Mouse (Mus musculus): ENCODE results near the gene Tnfrsf19. TPM values are rescaled to one million over a fixed set of nuclear protein-coding genes. Genes with fewer than 3 reads are reported as not detected.

The Tnfrsf19 gene
- polyA plus RNA-seq (2015; fragmentation: Nextera tagmentation; extraction: Ambion mirVana): 11.6 and 15.5 TPM in 2 replicates

DNA sequence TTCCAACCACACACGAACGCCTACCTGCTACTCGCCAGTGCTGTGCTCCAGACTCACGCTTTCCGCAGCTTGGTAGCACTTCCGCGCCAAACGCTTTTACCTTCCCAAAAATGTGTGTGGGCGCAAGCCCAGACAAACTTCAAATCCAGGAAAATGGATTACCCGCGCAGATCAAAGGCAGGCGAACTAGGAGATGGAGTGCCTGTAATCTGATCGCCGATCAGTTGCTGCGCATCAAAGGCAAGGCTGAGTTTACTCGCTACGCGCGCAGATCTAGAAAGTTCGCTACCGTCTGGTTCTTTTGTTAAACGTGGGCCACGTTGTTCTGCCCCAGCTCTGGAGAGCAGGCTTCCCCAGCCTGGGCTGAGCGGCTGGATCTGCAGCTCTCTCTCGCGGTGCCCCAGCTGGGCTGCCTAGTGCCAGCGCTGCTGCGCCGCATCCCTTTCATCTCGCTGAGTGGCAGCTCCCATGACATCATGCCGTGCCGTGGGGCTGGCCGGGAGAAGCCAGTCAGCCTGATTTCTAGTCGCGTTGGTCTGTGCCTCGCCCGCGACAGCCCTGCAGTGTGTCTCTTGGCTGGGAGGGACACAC, at the start of gene Tnfrsf19:
Tnfrsf19 (minus strand) TSS at position 400 of the 591 bp plus-strand sequence.

Other genes with a start within 250 kb of the Tnfrsf19 start
- 2.5 and 3.0 TPM in 2 replicates for gene Sacs, start 92.0 kb upstream of the Tnfrsf19 start, polyA plus RNA-seq (2015; fragmentation: Nextera tagmentation; extraction: Ambion mirVana)
- 2.6 and 3.1 TPM in 2 replicates for gene Sgcg, start 212.0 kb upstream of the Tnfrsf19 start, polyA plus RNA-seq (2015; fragmentation: Nextera tagmentation; extraction: Ambion mirVana)